27 mouse cellular contexts compared by ENCODE assay signal in the genomic region with DNA sequence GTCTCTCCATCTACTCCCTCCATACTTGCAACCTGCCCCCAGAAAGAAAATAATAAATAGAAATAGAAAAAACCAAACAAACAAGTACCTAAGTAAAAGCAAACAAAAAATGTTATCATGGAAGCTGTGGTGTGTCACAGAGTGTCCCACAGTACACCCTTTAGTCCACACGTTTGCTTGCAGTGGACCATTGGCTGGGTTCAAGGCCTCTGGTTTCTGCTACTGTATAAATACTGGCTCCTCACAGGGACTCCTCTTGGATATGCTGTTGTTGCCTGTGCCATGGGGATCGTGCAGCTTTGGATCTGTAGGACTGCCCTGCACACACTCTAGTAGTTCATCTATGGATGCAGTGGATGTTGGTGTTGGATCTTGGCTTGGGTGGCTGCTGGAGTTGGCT. TPM values are rescaled to one million over a fixed set of nuclear protein-coding genes. Genes with fewer than 3 reads are reported as not detected.
"Had no signal": no experiment of that assay in that cellular context is flagged by ENCODE, and none has a peak within 500 bp of the region (broad histone marks: within the 10 kb centered on the region; RNA-seq: fewer than 3 reads in every experiment).

No protein-coding gene starts in this region.

- DNase-seq: gastrocnemius, adult 2 months; gastrocnemius, postnatal 10 days; gastrocnemius, postnatal 25 days; heart, adult 18-20 months; heart, postnatal 10 days; heart, postnatal 4 days; kidney, adult 18-20 months; kidney, adult 8-10 months; kidney, postnatal 14 days; kidney, postnatal 4 days had no signal

- H3K9me3 ChIP-seq: heart, embryonic 10.5 days; heart, embryonic 12.5 days; hindbrain, embryonic 10.5 days; hindbrain, embryonic 12.5 days; intestine, embryonic 15.5 days; limb, embryonic 10.5 days; limb, embryonic 12.5 days had no signal

- H3K4me3 ChIP-seq: gastrocnemius, adult 2 months; heart, embryonic 10.5 days; heart, embryonic 12.5 days; hindbrain, embryonic 10.5 days; hindbrain, embryonic 12.5 days; intestine, embryonic 15.5 days; left cerebral cortex, adult 2 months; limb, embryonic 10.5 days; limb, embryonic 12.5 days had no signal

- H3K27me3 ChIP-seq: heart, embryonic 12.5 days; hindbrain, embryonic 12.5 days; intestine, embryonic 15.5 days; limb, embryonic 12.5 days had no signal

- H3K9ac ChIP-seq: heart, embryonic 12.5 days; hindbrain, embryonic 12.5 days; hindbrain, embryonic 14.5 days; intestine, embryonic 15.5 days; limb, embryonic 12.5 days; liver, embryonic 14.5 days had no signal

- H3K4me1 ChIP-seq: heart, embryonic 10.5 days; heart, embryonic 12.5 days; hindbrain, embryonic 10.5 days; hindbrain, embryonic 12.5 days; intestine, embryonic 15.5 days; limb, embryonic 10.5 days; limb, embryonic 12.5 days had no signal

- ATAC-seq: hindbrain, embryonic 16.5 days; inflammation-experienced regulatory T-cells, adult 6 months; intestine, embryonic 15.5 days; intestine, postnatal 0 days had no signal

- H3K27ac ChIP-seq: gastrocnemius, adult 2 months; heart, embryonic 10.5 days; hindbrain, embryonic 10.5 days; hindbrain, embryonic 12.5 days; hindbrain, embryonic 14.5 days; intestine, embryonic 15.5 days; left cerebral cortex, adult 2 months; limb, embryonic 10.5 days; limb, embryonic 12.5 days; liver, embryonic 14.5 days had no signal

- H3K4me2 ChIP-seq: heart, embryonic 12.5 days; hindbrain, embryonic 12.5 days; hindbrain, embryonic 14.5 days; intestine, embryonic 15.5 days; limb, embryonic 12.5 days had no signal

RNA-seq across cellular contexts. Expression of a gene that starts 27.1 kb away (rescaled TPM):
- total RNA-seq: gastrocnemius, adult 2 months; gastrocnemius, postnatal 25 days; granulocyte monocyte progenitor cell, adult 5-6 weeks; heart, adult 18-20 months; heart, adult 8-10 months; heart, postnatal 10 days; heart, postnatal 25 days; heart, postnatal 4 days had no signal
- polyA plus RNA-seq: heart, embryonic 14.5 days; hindbrain, embryonic 14.5 days; inflammation-experienced regulatory T-cells, adult 6 months; intestine, postnatal 0 days; limb, embryonic 12.5 days had no signal
